Mouse (Mus musculus): ENCODE data around the gene Gm36210. TPM values are rescaled to one million over a fixed set of nuclear protein-coding genes. Genes with fewer than 3 reads are reported as not detected.

The Gm36210 gene
- total RNA-seq, 2 experiments from 2014 or later: 0.18 to 0.64 TPM

- no peak for DNase-seq (ENCODE audit: low spot score)
These were observed 17.5 kb upstream of the Gm36210 start for GRCm38 (mm10) chr7:4923586-4924364.

GRCm38 (mm10) chr7:4922931-4923565, 16.7 kb upstream of the Gm36210 start:
- DNase-seq (ENCODE audit: low spot score): no peak

GRCm38 (mm10) chr7:4922508-4922907, 16.2 kb upstream of the Gm36210 start:
- DNase-seq (ENCODE audit: low spot score): peak; percentile 61

DNA sequence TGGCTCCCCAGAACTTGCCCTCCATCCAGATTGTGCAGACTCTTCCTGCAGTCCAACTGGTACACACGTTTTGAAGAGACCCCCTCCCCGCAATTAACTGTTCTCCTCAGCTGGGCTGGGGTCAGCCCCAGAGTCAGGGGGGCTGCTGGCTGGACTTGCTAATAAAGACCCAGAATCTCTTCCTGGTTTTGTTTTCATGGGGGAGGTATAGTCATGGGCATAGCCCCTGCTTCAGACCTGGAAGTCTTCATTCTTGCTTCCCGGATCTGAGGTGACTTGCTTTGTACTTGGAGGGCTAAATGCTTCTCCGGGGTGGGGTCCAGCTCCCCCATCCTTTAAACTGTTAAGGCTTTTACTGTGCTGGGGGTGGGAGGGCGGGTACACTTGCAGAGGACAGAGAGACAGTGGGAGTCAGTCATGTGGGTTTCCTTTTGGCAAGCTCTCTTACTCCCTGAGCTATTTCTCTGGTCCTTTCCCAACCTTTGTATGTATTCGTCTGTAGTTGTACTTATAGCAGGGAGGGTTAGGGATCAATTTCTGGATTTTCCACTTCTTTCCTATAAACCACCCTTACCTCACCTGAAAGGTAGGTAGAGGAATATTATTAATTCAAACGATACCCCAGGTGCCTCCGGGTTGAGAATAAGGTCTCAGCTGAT, 15.6 kb upstream of the Gm36210 start, which contains the start of gene Nat14:
Gene Nat14 (plus strand): TSS at position 205 of the 659 bp plus-strand sequence.
- DNase-seq (ENCODE audit: low spot score): no peak

DNA sequence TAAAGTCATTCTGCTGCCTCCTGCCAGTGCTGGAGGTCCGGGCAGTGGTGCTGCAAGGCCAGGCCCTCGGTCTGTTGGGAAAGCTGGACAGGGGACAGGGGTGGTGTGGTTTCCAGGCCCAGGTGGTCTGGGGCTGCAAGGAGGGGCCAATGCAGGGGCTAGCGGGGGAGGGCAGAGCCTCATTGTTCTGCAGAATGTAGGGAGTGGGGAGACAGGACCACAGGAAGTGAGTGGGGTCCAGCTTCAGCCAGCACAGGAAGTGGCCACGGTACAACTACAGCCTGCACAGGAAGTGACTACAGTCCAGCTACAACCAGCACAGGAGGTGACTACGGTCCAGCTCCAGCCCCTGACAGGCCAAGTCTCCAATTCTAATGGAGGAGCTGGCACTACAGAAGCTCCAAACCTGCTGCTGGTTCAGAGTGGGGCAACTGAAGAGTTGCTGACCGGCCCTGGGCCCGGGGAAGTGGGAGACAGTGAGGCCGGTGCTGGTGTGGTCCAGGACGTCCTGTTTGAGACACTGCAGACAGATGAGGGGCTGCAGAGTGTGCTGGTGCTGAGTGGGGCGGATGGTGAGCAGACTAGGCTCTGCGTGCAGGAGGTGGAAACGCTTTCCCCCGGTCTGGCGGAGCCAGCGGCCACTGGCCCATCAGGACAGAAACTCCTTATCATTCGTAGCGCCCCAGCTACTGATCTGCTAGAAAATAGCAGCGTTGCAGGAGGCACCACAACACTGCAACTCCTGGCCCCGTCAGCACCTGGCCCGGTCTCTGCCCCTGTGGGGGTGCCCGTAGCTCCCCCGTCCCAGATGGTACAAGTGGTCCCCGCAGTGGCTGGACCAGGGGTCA, 14.9 kb upstream of the Gm36210 start:
- no peak for DNase-seq (ENCODE audit: low spot score)

DNA sequence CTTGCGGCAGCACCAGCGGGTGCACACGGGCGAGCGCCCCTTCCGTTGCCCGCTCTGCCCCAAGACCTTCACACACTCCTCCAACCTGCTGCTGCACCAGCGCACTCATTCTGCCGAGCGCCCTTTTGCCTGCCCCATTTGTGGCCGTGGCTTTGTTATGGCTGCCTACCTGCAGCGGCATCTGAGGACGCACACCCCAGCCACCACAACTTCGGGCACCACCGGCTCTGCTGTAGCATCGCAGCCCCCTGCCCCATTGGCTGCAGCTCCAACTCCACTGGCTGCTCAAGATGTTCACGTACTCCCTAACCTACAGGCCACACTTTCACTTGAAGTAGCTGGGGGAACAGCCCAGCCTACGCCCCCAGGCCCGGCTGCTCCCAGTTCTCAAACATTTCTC, 14.2 kb upstream of the Gm36210 start:
- DNase-seq (ENCODE audit: low spot score): no peak

DNA sequence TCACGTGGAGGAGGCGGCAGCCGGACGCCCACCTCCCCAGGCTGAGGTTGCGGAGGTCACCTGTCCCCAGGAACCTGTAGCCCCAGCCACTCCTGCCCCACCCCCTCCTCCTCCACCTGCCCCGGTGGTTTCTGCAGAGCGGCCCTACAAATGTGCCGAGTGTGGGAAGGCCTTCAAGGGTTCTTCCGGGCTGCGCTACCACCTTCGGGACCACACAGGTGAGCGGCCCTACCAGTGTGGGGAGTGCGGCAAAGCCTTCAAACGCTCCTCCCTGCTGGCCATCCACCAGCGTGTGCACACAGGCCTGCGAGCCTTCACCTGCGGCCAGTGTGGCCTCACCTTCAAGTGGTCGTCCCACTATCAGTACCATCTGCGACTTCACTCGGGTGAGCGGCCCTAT, 13.7 kb upstream of the Gm36210 start:
- no peak for DNase-seq (ENCODE audit: low spot score)

GRCm38 (mm10) chr7:4919096-4919495, 12.8 kb upstream of the Gm36210 start:
- no peak for DNase-seq (ENCODE audit: low spot score)

DNA sequence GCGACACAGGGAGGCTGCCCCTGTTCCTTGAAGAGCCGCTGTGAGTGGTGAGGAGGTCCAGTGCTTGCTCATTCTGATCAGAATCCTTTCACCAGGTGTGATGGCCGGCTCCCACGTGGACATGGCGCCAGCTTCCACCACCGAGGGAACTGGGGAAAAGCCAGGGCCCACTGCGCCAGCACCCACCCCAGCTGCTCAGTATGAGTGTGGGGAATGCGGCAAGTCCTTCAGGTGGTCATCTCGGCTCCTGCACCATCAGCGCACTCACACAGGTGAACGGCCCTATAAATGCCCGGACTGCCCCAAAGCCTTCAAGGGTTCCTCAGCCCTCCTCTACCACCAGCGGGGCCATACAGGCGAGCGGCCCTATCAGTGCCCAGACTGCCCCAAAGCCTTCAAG, 12.4 kb upstream of the Gm36210 start:
- no peak for DNase-seq (ENCODE audit: low spot score)

DNA sequence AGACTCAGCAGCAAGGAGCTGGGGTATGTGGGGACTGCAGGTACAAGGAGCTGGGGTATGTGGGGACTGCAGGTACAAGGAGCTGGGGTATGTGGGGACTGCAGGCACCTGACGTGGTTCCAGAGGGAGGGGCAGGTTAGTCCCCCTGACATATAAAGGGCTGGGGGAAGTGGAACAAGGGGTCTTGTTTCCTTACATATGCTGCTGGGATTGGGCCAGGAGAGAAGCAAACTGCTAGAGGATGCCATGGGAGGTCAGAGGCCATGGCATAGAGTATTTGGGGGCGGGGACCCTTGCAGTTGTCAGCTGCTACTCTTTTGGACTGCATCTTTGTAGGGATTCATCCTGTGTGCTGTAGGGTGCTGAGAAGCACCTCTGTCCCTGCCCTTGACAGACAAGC, 11.2 kb upstream of the Gm36210 start:
- no peak for DNase-seq (ENCODE audit: low spot score)

- no peak for DNase-seq (ENCODE audit: low spot score)
These were observed 9.5 kb upstream of the Gm36210 start for GRCm38 (mm10) chr7:4915669-4916416.

GRCm38 (mm10) chr7:4915007-4915665, 8.8 kb upstream of the Gm36210 start, which contains the start of gene Zfp628:
Zfp628 (plus strand) TSS chr7:4915217.
- peak; percentile 96 for DNase-seq (ENCODE audit: low spot score)

DNA sequence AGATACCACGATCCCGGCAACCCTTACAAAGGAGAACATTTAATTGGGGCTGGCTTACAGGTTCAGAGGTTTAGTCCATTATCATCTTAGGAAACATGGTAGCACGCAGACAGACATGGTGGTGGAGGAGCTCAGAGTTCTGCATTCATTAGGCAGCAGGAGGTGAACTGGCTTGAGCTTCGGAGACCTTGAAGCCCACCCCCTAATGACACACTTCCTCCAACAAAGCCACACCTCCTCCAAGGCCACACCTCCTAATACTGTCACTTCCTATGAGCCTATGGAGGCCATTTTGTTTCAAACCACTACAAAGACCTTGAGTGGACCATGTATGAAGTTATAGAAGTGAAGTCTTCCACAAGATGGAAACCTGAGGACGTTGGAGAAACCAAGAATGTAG, 5.9 kb upstream of the Gm36210 start:
- no peak for DNase-seq (ENCODE audit: low spot score)

DNA sequence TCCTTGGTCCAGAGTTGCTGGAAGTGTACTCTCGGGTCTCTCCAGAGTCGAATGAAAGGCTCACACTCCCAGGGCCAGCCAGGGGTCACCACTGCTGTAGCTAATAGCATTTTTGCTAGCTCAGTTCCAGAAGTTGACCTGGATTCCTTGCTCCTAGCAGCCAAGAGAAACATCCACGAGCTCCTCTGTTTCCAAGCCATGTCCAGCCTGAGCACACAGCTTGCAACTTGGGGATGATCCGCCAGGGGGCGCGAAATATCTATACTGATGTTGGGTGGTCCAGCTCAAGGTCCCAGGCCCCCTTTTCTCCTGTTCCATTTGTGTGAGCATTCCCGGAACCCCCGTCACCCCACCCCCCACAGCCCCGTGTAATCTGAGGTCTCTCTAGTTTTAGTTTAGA, 5.2 kb upstream of the Gm36210 start:
- peak; percentile 56 for DNase-seq (ENCODE audit: low spot score)

DNA sequence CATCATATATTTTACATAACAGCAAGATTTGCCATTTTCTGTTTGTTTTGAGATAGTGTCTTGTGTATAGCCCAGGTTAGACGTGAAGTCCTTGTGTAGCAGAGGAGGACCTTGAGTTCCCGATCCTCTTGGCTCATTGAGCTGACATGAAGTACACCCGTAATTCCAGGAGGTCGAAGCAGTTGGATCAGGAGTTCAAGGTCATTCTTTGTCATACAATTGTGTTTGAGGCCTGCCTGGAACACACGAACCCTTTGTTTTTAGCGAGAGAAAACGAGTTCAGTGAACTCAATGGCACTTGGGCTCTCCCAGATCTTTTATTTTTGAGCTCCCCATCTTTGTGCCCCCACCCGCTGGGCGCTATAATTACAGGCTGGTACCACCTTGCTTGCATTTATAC, 3.9 kb downstream of the Gm36210 start:
- no peak for DNase-seq (ENCODE audit: low spot score)

DNA sequence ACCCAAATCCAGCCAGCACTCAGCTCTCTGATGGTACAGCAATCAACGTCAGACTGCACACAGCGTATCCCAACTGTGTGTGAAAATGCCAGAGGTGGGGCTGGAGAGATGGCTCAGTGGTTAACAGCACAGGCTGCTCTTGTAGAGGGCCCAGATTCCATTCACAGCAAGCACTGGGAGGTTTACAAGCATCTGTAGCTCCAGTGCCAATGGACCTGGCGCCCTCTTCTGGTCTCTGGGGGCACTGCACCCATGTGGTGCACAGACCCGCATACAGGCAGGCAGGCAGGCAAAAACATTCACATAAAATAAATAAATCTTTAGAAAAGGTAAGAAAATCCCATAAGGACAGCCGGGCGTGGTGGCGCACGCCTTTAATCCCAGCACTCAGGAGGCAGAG, 5.1 kb downstream of the Gm36210 start:
- DNase-seq (ENCODE audit: low spot score): no peak

DNA sequence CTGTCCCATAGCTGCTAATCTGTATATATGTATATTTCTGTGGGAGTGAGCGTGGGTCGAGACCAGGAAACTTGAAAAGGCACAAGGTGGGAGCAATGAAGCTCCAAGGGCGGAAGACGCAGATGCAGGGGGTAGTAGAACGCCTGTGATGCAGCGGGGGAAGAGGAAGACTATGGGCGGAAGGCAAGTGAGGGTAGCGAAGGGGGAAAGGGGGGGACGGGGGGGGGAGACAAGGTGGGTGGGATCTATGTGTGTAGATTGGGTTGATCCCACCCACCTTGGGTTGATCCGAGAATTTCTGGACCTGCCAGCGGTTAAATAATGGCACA, 5.8 kb downstream of the Gm36210 start:
- no peak for DNase-seq (ENCODE audit: low spot score)

- DNase-seq (ENCODE audit: low spot score): peak; percentile 36
These were observed 6.4 kb downstream of the Gm36210 start for GRCm38 (mm10) chr7:4899649-4900522.

GRCm38 (mm10) chr7:4898851-4899648, 7.3 kb downstream of the Gm36210 start:
- no peak for DNase-seq (ENCODE audit: low spot score)

All from gastrocnemius, adult 18-20 months (tissue).